Mouse (Mus musculus) hindbrain, embryonic 13.5 days (tissue): Measurements from ENCODE around the gene 4932438H23Rik. TPM values are rescaled to one million over a fixed set of nuclear protein-coding genes. Genes with fewer than 3 reads are reported as not detected.

Experiments used
- ATAC-seq: fragments of 200-750 bp; cut with Nextera tagmentation; 2 replicates; pipeline ENCODE4 v1.8.0; 2017; ENCODE audit warnings: moderate TSS enrichment; ENCODE audit not compliant: low FRiP score
- H3K27ac ChIP-seq: fragments of 300-500 bp; sonication (generic); 2 replicates; pipeline ENCODE4 v1.5.1; 2015; ENCODE audit warnings: inconsistent platforms, mild to moderate bottlenecking, moderate library complexity
- H3K27me3 ChIP-seq: fragments of 300-500 bp; sonication (generic); 2 replicates; pipeline ENCODE4 v1.6.1; 2015; ENCODE audit warnings: mild to moderate bottlenecking, inconsistent platforms
- H3K36me3 ChIP-seq: fragments of 300-500 bp; sonication (generic); 2 replicates; pipeline ENCODE4 v1.6.1; 2015; ENCODE audit warnings: mild to moderate bottlenecking, inconsistent platforms
- H3K4me1 ChIP-seq: fragments of 300-500 bp; sonication (generic); replicated peaks from 2 replicates; pipeline ENCODE4 v1.6.1; 2015; ENCODE audit warnings: inconsistent platforms
- H3K4me2 ChIP-seq: fragments of 300-500 bp; sonication (generic); 2 replicates; pipeline ENCODE4 v1.6.1; 2015; ENCODE audit warnings: inconsistent platforms, mild to moderate bottlenecking, moderate library complexity
- H3K4me3 ChIP-seq: fragments of 300-500 bp; sonication (generic); 2 replicates; pipeline ENCODE4 v1.5.1; 2015; ENCODE audit warnings: mild to moderate bottlenecking, inconsistent platforms
- H3K9ac ChIP-seq: fragments of 300-500 bp; sonication (generic); 2 replicates; pipeline ENCODE4 v1.6.1; 2015; ENCODE audit warnings: mild to moderate bottlenecking, inconsistent platforms
- H3K9me3 ChIP-seq: fragments of 300-500 bp; sonication (generic); 2 replicates; pipeline ENCODE4 v1.6.1; 2016; ENCODE audit warnings: inconsistent platforms
- WGBS: fragments of 180-500 bp; shearing (Covaris S2); methylation state at CpG from one replicate; pipeline ENCODE4 v1.1.7; 2015; 5-methylcytosine and 5-hydroxymethylcytosine counted together
- polyA plus RNA-seq: library from polyadenylated mRNA; unstranded; fragments of >200 nt; fragmentation: Nextera tagmentation; extraction: Ambion mirVana; gene quantifications from 2 replicates; pipeline ENCODE4 v1.2.1, GENCODE M21; 2015

The 4932438H23Rik gene
- polyA plus RNA-seq, 1 experiment from 2014 or later, result 0.99 TPM

DNA sequence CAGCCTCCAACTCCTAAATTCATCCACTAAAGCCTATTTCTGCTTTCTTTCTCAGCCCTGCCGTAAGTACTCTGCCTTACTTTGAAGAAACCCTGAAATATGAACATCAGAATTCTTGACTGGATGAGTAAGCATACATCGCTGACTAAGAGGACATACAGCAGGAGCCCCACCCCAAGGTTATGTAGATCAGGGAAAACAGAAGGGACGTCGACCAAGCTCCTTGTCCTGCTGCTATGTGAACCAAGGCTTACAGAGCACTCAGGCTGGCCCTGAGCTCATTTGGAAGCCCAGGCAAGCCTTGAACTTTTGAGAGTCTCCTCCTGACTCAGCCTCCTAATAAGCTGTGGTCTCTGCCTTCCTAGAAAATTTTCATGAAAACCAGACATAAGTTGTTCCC is 79.2 kb downstream of the 4932438H23Rik start:
- 83% methylated on average over 4 of the region's 4 CpGs for WGBS
- peaks cover 62% of the 10 kb centered on the region for H3K36me3 ChIP-seq
- no peak for ATAC-seq

DNA sequence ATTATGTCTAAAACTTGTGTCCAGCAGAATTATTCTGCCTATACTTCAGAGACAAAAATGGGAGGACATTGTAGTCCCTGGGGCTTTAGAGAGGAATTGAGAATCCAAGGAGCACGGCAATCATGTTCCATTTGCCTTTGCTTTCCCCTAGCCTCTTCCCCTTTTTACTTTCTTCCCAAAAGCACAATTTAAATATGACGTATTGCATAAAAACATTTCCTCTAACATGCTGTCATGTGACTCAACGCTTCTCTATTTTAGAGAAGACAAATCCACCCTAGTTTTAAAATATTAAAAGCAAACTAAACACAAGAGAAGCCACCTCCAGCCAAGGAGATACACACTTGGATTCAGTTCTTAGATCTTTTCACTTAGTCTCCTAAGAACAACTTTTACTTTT is 83.1 kb downstream of the 4932438H23Rik start:
- H3K27ac ChIP-seq, result peak overlapping the region; percentile 97
- peaks cover 28% of the 10 kb centered on the region for H3K4me1 ChIP-seq
- H3K9me3 ChIP-seq, result no peaks in the 10 kb centered on the region
- H3K36me3 ChIP-seq, result peaks cover 25% of the 10 kb centered on the region
- peak overlapping the region; percentile 82 for H3K4me3 ChIP-seq
- no peak for ATAC-seq
- peak overlapping the region; percentile 68 for H3K4me2 ChIP-seq
- H3K9ac ChIP-seq, result peak overlapping the region; percentile 94
- WGBS, result 35% methylated on average over 3 of the region's 3 CpGs
- H3K27me3 ChIP-seq, result no peaks in the 10 kb centered on the region

More for the DNA sequence above, 79.2 kb downstream of the 4932438H23Rik start:
- Histone ChIP-seq H3K4me1 (peaks cover 11% of the 10 kb centered on the region), H3K9ac (no peak overlapping the region), H3K4me2 (no peak overlapping the region), H3K27me3 (no peaks in the 10 kb centered on the region), H3K9me3 (no peaks in the 10 kb centered on the region), H3K4me3 (no peak overlapping the region), H3K27ac (no peak overlapping the region)

DNA sequence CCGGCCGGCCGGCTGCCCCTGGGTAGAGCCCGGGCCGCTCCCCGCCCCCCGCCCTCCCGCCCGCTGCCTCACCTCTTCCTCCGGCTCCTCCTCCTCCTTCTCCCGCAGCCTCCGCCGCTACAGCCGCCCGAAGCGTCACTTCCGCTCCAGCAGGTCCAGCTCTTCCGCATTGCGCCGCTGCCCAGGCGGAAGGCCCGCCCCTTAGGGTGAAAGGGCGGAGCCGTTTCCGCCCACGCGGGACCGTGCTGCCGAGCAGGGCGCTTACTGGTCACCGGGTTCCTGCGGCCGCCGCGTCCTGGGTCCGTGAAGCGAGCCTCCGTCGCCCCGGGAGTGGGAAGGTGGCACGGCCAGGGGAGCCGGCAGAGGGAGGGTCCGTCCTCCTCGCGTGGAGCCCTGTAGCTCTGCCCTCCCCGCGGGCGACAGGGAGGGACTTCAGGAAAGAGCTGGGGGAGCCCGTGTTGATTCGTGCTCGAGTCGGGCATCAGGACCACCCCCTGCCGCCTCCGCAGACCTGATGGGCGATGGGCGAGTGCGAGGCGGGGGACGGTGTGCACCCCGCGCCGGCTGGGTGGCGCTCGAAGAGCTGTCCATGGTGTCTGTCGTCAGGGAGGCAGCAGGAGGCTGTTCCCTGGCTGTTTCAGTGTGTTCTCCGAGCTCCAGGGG is 83.8 kb downstream of the 4932438H23Rik start, which contains the start of gene Synj1:
Synj1 (minus strand) TSS at position 288 of the 663 bp plus-strand sequence.
- Histone ChIP-seq H3K27ac (peak within 1 kb of the TSS; percentile 97), H3K9ac (peak within 1 kb of the TSS; percentile 94), H3K4me3 (peak within 1 kb of the TSS; percentile 82), H3K36me3 (peaks cover 22% of the 10 kb centered on the region), H3K4me2 (peak within 1 kb of the TSS; percentile 82), H3K4me1 (peaks cover 28% of the 10 kb centered on the region), H3K27me3 (no peaks in the 10 kb centered on the region), H3K9me3 (no peaks in the 10 kb centered on the region)
- ATAC-seq, result peak; percentile 95
- under 1% methylated on average over 50 of the region's 66 CpGs for WGBS

DNA sequence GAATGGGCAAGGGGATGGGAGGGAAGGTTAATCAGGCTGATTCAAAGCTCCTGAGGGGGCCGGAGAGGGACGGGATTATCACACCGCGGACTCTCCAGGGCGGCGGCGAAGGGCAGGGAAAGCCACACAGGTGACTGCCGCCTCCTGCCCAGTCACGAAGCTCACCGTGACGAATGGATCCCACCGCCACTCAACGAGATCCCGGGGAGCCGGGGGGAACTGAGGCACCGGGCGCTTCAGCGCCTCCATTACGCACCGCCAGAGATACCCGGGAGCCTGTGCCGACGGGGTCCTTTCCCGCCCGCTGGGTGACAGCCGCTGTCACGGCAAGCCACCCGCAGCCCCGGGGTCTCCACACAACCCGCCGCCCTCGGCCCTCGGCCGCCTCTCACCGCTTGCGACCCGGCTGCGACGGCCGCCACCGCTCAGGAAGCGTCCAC is 84.3 kb downstream of the 4932438H23Rik start:
- ATAC-seq, result peak; percentile 76
- H3K9me3 ChIP-seq, result no peaks in the 10 kb centered on the region
- no peaks in the 10 kb centered on the region for H3K27me3 ChIP-seq
- under 1% methylated on average over 42 of the region's 42 CpGs for WGBS
- H3K27ac ChIP-seq, result peak overlapping the region; percentile 97
- peak overlapping the region; percentile 94 for H3K9ac ChIP-seq
- peak overlapping the region; percentile 82 for H3K4me3 ChIP-seq
- peaks cover 17% of the 10 kb centered on the region for H3K36me3 ChIP-seq
- H3K4me2 ChIP-seq, result peak overlapping the region; percentile 82
- peaks cover 28% of the 10 kb centered on the region for H3K4me1 ChIP-seq

DNA sequence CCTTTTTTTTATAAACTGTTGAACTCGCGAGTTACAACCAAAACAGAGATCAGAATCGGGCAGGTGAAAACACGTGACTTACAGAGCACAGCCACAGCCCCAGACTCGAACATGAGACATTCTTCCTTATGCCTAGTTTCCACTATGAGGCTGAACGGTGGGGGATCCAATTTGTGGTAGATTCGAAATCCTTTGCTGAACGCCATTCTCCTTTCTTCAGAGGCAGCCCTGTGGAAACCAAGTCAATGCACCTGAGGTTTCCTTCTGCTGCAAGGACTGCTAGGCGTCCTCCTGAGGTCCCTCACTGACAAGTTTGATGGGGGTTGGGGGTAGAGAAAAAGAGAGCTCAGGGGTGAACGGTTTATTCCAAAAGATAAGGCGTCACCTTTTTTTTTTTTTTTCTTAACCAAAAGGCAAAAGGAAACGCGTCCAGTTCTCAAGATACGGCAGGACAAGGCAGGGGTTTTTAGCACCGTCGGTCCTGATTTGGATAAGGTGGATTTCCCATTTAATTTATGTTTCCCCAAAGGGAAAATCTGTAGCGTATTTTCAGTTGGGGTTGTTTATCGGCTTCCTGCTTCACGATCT is 84.9 kb downstream of the 4932438H23Rik start:
- ATAC-seq, result no peak
- Histone ChIP-seq H3K36me3 (peaks cover 11% of the 10 kb centered on the region), H3K27ac (peak overlapping the region; percentile 97), H3K27me3 (no peaks in the 10 kb centered on the region), H3K9me3 (no peaks in the 10 kb centered on the region), H3K4me1 (peaks cover 28% of the 10 kb centered on the region), H3K9ac (peak overlapping the region; percentile 94), H3K4me2 (peak overlapping the region; percentile 82), H3K4me3 (peak overlapping the region; percentile 82)
- under 1% methylated on average over 19 of the region's 19 CpGs for WGBS

DNA sequence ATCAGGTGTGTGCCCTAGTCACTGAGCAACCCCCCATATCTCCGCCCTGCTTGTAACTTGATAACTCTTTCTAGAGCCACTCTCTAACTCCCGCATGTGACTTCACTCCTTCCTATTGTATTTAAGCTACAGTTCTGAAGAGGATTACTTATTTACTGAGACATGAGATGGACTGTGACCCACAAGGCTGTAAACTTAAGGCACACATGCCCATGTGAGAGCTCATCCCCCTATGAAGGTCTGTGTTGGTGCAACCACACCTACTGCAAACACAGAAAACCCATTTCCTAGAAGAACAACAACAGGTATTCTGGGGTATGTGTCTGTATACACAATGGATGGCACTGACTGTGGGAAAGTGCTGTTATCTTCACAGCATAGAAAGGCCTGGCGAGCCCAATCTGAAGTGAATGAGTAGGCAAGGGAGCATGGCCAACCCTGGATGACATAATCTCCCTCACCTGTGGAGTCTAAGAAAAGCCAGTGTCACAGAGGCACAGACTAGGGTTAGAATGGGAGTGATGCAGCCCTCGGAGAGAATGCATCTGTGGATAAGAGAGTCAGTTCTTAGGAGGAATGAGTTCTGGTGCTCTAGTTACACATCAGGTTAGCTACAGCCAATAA is 89.9 kb downstream of the 4932438H23Rik start:
- H3K4me2 ChIP-seq, result no peak overlapping the region
- peaks cover 16% of the 10 kb centered on the region for H3K4me1 ChIP-seq
- WGBS, result 91% methylated on average over 4 of the region's 4 CpGs
- peaks cover 7% of the 10 kb centered on the region for H3K36me3 ChIP-seq
- H3K27me3 ChIP-seq, result no peaks in the 10 kb centered on the region
- no peak overlapping the region for H3K27ac ChIP-seq
- no peak overlapping the region for H3K4me3 ChIP-seq
- H3K9ac ChIP-seq, result no peak overlapping the region
- no peaks in the 10 kb centered on the region for H3K9me3 ChIP-seq
- no peak for ATAC-seq

Other genes starting within 250 kb of the 4932438H23Rik start
- gene Cfap298, start 160.0 kb downstream of the 4932438H23Rik start, polyA plus RNA-seq, result 47.4 and 57.4 TPM in 2 replicates
- gene Synj1, start 83.8 kb downstream of the 4932438H23Rik start, polyA plus RNA-seq, result 40.5 and 41.4 TPM in 2 replicates
- gene Paxbp1, start 50.6 kb downstream of the 4932438H23Rik start, polyA plus RNA-seq, result 77.1 and 79.7 TPM in 2 replicates
- 4.0 and 4.4 TPM in 2 replicates for gene Olig2, start 130.3 kb upstream of the 4932438H23Rik start, polyA plus RNA-seq
- 21.4 and 29.2 TPM in 2 replicates for gene Olig1, start 174.7 kb upstream of the 4932438H23Rik start, polyA plus RNA-seq